Mouse (Mus musculus): ENCODE results near the gene Epha4. TPM values are rescaled to one million over a fixed set of nuclear protein-coding genes. Genes with fewer than 3 reads are reported as not detected.

The Epha4 gene
- total and polyA plus RNA-seq, 2 experiments from 2014 or later, result 26.6 to 66.6 TPM

GRCm38 (mm10) chr1:77514325-77514962, 444 bp downstream of the Epha4 start:
- peak; percentile 36 for TF ChIP-seq CTCF (IDR thresholded peaks at IDR 0.05)
- H3K9me3 ChIP-seq (ENCODE audit: low read length), result no peaks in the 10 kb centered on the region
- under 1% methylated on average over 45 of the region's 45 CpGs for WGBS
- H3K4me3 ChIP-seq (ENCODE audit: low read depth, low read length), result peak overlapping the region; percentile 61
- no peaks in the 10 kb centered on the region for H3K36me3 ChIP-seq (ENCODE audit: insufficient read depth, low read length)
- DNase-seq (ENCODE audit: low spot score), result peak; percentile 58
- H3K27me3 ChIP-seq (ENCODE audit: insufficient read depth, low read length), result no peaks in the 10 kb centered on the region
- peaks cover 6% of the 10 kb centered on the region; the same call in 1 of the 2 replicates for H3K4me1 ChIP-seq (ENCODE audit: insufficient read depth, low read length)
- H3K4me2 ChIP-seq (ENCODE audit: low read depth, low read length, poor library complexity, severe bottlenecking), result peak overlapping the region; percentile 79
- peak overlapping the region; percentile 70 for H3K27ac ChIP-seq (ENCODE audit: low read depth, low read length)
- peak overlapping the region; percentile 51 for H3K9ac ChIP-seq (replicated peaks; ENCODE audit: low read length, poor library complexity, severe bottlenecking)
- ATAC-seq (ENCODE audit: low FRiP score), result 0 out of 2 replicates have a peak, but pooled peaks have one; percentile 6

- 2% methylated on average over 9 of the region's 9 CpGs for WGBS
- H3K4me2 ChIP-seq (ENCODE audit: low read depth, low read length, poor library complexity, severe bottlenecking), result peak overlapping the region; percentile 79
- peak overlapping the region; percentile 51 for H3K9ac ChIP-seq (replicated peaks; ENCODE audit: low read length, poor library complexity, severe bottlenecking)
- H3K4me3 ChIP-seq (ENCODE audit: low read depth, low read length), result peak overlapping the region; percentile 61
- no peaks in the 10 kb centered on the region for H3K27me3 ChIP-seq (ENCODE audit: insufficient read depth, low read length)
- no peak for TF ChIP-seq CTCF (IDR thresholded peaks at IDR 0.05)
- DNase-seq (ENCODE audit: low spot score) (no peak), ATAC-seq (ENCODE audit: low FRiP score) (no peak)
- no peaks in the 10 kb centered on the region for H3K36me3 ChIP-seq (ENCODE audit: insufficient read depth, low read length)
- H3K4me1 ChIP-seq (ENCODE audit: insufficient read depth, low read length), result peaks cover 6% of the 10 kb centered on the region; the same call in 1 of the 2 replicates
- no peaks in the 10 kb centered on the region for H3K9me3 ChIP-seq (ENCODE audit: low read length)
- H3K27ac ChIP-seq (ENCODE audit: low read depth, low read length), result peak overlapping the region; percentile 70
Measured at GRCm38 (mm10) chr1:77513959-77514324, 946 bp downstream of the Epha4 start.

- no peaks in the 10 kb centered on the region for H3K27me3 ChIP-seq (ENCODE audit: insufficient read depth, low read length)
- H3K9me3 ChIP-seq (ENCODE audit: low read length), result no peaks in the 10 kb centered on the region
- peak overlapping the region; percentile 73 for H3K9ac ChIP-seq (replicated peaks; ENCODE audit: low read length, poor library complexity, severe bottlenecking)
- no peaks in the 10 kb centered on the region for H3K36me3 ChIP-seq (ENCODE audit: insufficient read depth, low read length)
- H3K27ac ChIP-seq (ENCODE audit: low read depth, low read length), result peak overlapping the region; percentile 70
- DNase-seq (ENCODE audit: low spot score), result peak; percentile 80
- 2% methylated on average over 27 of the region's 27 CpGs for WGBS
- peak overlapping the region; percentile 61 for H3K4me3 ChIP-seq (ENCODE audit: low read depth, low read length)
- TF ChIP-seq CTCF (IDR thresholded peaks at IDR 0.05), result peak; percentile 77
- no peak for ATAC-seq (ENCODE audit: low FRiP score)
- H3K4me2 ChIP-seq (ENCODE audit: low read depth, low read length, poor library complexity, severe bottlenecking), result peak overlapping the region; percentile 79
- H3K4me1 ChIP-seq (ENCODE audit: insufficient read depth, low read length), result peaks cover 6% of the 10 kb centered on the region; the same call in 1 of the 2 replicates
Measured at GRCm38 (mm10) chr1:77513411-77513941, 1.4 kb downstream of the Epha4 start.

DNA sequence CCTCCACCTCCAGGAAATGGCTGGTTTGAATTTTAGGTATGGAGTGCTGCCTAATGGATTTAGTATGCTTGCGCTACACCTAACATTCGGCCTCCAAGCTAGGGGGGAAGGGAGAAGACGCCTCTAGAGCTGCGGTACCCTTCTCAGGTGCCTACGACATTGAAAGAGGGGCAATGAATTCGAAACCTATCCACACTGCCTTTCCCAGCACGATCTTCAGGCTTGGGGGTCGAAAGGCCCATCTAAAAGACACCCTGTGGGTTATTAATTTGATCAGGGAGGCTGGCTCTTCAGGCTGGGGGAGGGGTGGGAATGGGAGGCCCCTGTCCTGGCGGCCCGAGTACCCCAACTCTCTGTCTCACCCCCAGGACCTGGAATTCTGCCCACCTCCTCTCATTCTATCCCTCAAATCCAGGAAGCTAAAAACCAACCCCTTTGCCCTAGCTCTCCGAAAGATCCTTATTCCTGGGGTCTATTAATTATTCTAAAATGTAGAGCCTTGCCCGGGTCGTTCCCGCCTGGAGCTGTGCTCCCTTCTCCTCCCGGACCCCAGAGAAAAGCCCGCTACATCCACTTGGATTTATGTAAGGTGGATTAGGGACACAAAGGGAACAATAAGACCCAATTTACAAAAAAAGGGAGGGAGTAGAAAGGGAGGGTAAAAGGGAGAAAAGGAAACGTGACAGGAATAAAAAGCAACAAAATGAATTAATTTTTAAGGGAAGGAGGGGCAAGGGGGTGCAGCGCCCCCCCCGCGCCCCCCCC, 2.3 kb downstream of the Epha4 start:
- ATAC-seq (ENCODE audit: low FRiP score), result no peak
- Histone ChIP-seq H3K27me3 (ENCODE audit: insufficient read depth, low read length) (no peaks in the 10 kb centered on the region), H3K9ac (replicated peaks; ENCODE audit: low read length, poor library complexity, severe bottlenecking) (peak overlapping the region; percentile 73)

GRCm38 (mm10) chr1:77512059-77512407, 2.9 kb downstream of the Epha4 start:
- no peaks in the 10 kb centered on the region for H3K27me3 ChIP-seq (ENCODE audit: insufficient read depth, low read length)
- H3K4me1 ChIP-seq (ENCODE audit: insufficient read depth, low read length), result peaks cover 6% of the 10 kb centered on the region; the same call in 1 of the 2 replicates
- H3K4me3 ChIP-seq (ENCODE audit: low read depth, low read length), result peak overlapping the region; percentile 61
- H3K9me3 ChIP-seq (ENCODE audit: low read length), result no peaks in the 10 kb centered on the region
- no peak for TF ChIP-seq CTCF (IDR thresholded peaks at IDR 0.05)
- ATAC-seq (ENCODE audit: low FRiP score) (no peak), DNase-seq (ENCODE audit: low spot score) (no peak)
- peak overlapping the region; percentile 73; the same call in 1 of the 2 replicates for H3K9ac ChIP-seq (replicated peaks; ENCODE audit: low read length, poor library complexity, severe bottlenecking)
- peak overlapping the region; percentile 79 for H3K4me2 ChIP-seq (ENCODE audit: low read depth, low read length, poor library complexity, severe bottlenecking)
- 7% methylated on average over 4 of the region's 4 CpGs for WGBS
- H3K36me3 ChIP-seq (ENCODE audit: insufficient read depth, low read length), result no peaks in the 10 kb centered on the region
- peak overlapping the region; percentile 84 for H3K27ac ChIP-seq (ENCODE audit: low read depth, low read length)

More for the DNA sequence above, 2.3 kb downstream of the Epha4 start:
- Histone ChIP-seq H3K27ac (ENCODE audit: low read depth, low read length) (peak overlapping the region; percentile 84), H3K4me3 (ENCODE audit: low read depth, low read length) (peak overlapping the region; percentile 61), H3K36me3 (ENCODE audit: insufficient read depth, low read length) (no peaks in the 10 kb centered on the region), H3K4me1 (ENCODE audit: insufficient read depth, low read length) (peaks cover 6% of the 10 kb centered on the region; the same call in 1 of the 2 replicates), H3K9me3 (ENCODE audit: low read length) (no peaks in the 10 kb centered on the region), H3K4me2 (ENCODE audit: low read depth, low read length, poor library complexity, severe bottlenecking) (peak overlapping the region; percentile 79)
- WGBS, result 4% methylated on average over 20 of the region's 20 CpGs
- peak; percentile 48 for DNase-seq (ENCODE audit: low spot score)
- TF ChIP-seq CTCF (IDR thresholded peaks at IDR 0.05), result no peak; the same call in 1 of the 2 replicates

Measured in midbrain, postnatal 0 days (tissue).